Mouse (Mus musculus) embryo, embryonic 10 days (tissue): ENCODE data around the gene Olfr222.

Experiments used
- DNase-seq: peaks from one replicate; pipeline ENCODE4 v3.0.0-alpha.2; 2015; ENCODE audit warnings: low spot score

The Olfr222 gene

DNA sequence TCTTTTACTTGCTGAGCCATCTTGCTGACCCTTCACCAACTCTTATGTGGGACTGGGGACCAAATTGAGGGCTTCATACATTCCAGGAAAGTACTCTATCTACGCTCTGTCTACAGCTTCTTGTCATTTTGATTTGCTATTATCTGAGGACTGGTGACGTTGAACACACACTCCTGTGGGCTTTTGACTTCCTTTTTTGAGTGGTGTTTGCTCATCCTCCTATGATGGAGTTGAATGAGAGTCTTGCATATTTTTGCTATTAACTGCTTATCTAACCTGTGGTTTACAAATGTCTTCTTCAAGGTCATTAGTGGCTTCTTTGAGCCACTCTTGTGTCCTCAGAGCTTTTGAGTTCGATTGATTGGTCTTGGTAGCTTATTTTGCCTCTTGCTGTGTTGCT is 35.9 kb downstream of the Olfr222 start:
- no peak for DNase-seq

DNA sequence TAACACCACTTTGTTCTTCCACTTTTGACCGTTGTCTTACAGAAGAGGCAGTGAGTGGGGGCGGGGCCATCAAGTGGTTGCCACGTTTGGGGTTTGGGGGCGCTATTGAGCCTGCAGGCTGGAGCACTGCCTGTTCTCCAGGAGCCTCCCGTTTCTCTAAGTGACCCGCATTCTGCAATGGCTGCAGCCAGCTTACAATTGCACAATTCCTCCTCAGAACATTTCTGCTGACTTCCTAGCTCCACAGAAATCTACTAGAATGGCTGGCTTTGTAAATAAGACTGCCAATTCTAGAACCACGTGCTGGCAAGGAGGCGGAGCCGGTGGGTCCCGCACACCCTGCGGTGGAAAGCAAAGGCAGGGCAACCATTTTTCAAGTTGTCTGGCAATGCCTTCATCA is 37.6 kb downstream of the Olfr222 start:
- DNase-seq = peak; percentile 26

DNA sequence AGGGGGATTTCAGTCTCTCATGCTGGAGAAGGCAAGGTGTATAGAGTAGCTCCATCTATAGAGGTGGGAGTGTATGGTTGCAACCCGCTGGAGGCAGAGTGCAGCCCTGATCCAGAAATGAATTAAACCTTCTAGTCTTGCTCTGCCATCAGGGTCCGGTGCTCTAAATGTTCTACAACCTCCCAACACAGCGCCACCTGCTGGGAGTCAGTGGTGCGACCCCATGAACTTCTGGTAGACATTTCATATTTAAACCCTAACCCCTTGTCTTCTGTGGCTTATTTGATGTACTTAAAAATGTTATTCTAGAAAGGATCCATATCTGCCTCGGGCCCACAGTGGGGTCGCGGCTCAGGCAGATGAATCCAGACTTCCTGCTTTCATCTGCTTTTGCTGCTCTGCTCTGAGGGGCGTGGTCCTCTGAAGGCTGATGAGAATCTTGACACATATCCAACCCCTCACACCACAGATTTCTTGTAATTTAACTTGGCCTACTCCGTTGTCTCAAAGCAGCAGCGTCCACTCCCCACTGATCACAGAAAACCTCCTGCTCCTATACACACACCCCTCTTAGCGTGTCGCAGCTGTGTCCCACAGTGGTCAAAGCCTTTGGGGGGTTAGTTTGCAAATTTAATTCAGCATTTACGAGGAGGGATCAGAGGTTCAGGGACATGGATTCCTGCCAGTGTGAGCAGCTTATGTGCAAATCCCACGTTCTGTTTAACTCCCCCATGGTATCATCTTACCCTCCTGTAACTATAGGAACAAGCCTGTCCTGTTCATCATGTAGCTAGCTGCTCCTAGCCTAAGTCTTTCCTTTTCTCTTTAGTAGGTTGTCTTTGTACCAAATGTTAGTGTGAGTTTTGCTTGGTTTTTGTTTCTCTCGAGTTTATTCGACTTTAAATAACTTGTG is 38.6 kb downstream of the Olfr222 start:
- DNase-seq = no peak

DNA sequence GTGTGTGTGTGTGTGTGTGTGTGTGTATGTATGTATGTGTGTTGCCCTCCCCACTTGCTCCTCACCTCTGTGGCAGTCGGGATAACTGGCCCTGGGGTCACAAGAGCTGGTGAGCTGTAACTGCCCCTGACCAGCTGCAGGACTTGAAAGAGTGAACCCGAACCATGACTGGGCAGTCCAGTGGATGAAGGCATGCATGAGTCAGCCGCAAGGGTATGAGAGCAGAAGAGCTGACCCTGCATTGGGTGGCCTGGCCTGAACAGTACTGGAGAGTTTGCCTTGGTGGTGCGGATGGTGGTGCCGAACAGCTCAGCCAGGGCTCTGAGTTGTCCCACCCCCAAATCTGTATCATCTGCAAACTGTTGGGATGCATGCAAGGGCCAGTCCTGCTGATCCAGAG is 44.5 kb downstream of the Olfr222 start:
- no peak for DNase-seq

DNA sequence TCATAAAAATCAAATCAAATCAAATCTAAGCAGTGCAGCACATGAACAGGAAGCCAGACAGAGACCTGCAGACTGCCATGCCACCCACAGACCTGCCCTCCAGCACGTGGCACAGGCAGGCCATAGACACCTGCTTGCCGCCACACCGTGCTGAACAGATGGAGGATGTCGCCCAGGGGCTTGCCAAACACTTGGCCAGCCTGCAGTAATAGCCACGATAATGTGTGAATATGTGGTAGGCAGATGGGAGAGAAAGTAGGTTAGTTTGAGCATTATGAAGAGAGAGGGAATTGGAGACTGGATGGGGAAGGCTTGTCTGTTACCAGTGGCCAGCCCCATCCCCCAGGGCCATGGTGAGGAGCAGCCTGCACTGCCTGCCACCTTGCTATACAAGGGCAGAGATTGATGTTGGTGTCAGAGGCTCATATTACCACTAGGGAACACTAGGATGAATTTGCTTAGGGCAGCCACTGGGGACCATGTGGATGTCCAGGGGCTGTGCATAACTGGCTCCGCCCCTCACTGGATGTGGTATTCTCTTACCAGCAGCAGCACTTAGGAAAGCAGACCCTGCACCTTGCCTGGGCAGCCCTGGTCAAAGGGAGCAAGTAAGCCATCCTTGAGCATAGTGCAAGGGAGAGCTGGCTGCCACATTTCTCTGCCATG is 45.0 kb downstream of the Olfr222 start:
- DNase-seq = peak; percentile 73

DNA sequence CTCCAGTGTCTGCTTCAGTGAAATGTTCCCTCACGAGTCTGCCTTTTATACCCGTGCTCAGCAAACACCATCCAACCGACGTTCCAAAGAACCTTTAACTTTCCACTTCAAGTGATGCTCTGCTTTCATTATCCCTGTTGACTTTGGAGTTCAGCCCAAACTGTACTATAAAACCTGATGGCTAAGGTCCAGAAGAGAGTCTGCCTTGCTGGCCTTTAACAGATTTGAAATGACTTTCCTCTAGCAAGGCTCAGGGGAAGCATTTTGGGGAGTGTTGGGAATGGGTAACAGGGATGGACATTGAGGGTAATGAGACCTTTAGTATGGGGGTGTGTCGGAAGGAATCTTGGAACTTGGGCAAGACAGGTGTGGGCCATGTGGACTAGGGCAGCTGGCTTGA is 45.8 kb downstream of the Olfr222 start:
- DNase-seq = no peak

DNA sequence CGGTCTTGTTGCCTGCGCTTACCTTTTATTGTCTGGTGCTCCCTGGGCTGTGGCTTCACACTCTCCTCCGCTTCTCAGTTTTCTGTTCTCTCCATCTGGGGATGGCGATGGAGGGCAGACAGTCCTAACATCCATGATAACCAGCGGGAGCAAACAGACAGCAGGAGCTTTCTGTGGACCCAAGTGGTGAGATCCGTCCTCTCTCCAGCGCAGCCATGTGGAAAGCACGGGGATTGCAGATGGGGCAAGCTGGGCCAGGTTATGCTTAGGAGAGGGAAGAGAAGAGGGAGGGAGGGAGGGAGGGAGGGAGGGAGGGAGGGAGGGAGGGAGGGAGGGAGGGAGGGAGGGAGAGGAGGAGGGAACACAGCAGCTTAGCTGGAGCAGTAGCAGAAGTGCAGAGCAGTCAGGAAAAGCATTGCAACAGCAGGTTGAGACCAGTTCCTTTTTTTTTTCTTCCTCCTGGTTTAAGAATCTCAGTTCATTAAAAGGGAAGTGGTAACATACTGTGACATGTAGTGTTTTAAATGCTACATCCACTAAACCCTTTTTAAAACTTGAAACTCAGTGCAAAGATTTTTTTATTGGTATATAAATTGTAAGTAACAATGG is 49.5 kb downstream of the Olfr222 start, which contains the start of gene Zkscan17:
Gene Zkscan17 (minus strand): TSS at position 280 of the 609 bp plus-strand sequence.
- peak; percentile 32 for DNase-seq

DNA sequence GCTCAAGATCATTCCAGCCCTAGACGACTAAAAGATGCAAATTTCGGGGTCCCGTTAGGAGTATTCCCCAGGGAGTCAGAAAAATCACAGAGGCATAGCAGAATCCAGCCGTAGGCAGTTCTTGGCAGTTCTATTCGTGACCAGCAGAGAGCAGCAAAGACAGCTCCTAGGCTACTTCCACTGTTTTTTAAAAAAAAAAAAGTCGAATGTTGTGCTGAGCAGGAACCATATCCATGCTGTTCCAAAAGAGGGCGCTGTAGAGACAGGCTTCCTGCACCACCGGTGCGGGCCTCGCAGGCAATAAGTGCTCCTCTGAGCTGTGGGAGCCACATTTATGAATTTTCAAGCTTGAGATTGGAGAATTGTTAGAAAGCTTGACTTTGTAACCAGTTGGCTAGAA is 50.8 kb downstream of the Olfr222 start:
- DNase-seq = peak; percentile 86

DNA sequence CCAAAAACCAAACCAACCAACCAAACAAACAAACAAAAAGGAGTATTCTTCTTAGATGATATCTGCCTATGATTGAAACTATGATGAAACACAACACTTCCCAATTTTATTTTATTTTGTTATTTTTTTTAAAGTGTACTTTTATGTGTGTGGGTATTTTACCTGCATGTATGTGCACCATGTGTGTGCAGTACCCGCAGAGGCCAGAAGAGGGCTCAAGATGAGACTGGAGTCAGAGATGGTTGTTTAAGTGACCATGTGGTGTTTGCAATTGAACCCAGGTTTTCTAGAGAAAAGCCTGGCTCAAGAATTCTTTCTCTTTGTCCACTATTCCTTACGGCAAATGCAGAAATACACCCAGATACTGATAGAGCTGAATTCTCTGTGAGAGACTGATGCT is 51.9 kb downstream of the Olfr222 start:
- no peak for DNase-seq
